Mouse (Mus musculus) liver, postnatal 0 days (tissue): ENCODE data around the gene Slc22a14. TPM values are rescaled to one million over a fixed set of nuclear protein-coding genes. Genes with fewer than 3 reads are reported as not detected.
A peak's percentile ranks its signal among the peaks of the same experiment; 100 is the strongest.

Experiments
- ATAC-seq: fragments of 200-750 bp; cut with Nextera tagmentation; 2 replicates; pipeline ENCODE4 v1.8.0; 2017; ENCODE audit warnings: mild to moderate bottlenecking, moderate library complexity
- DNase-seq: peaks from one replicate; pipeline ENCODE4 v3.0.0-alpha.2; 2016
- H3K27ac ChIP-seq: fragments of 300-500 bp; sonication (generic); 2 replicates; pipeline ENCODE4 v1.5.1; 2014; ENCODE audit warnings: antibody characterized with exemption, moderate library complexity, mild to moderate bottlenecking, low read depth
- H3K27me3 ChIP-seq: fragments of 300-500 bp; sonication (generic); 2 replicates; pipeline ENCODE4 v1.6.1; 2014; ENCODE audit warnings: low read length, control low read depth, mixed read lengths; ENCODE audit not compliant: insufficient read depth
- H3K36me3 ChIP-seq: fragments of 300-500 bp; sonication (generic); replicated peaks from 2 replicates; pipeline ENCODE4 v1.6.1; 2014; ENCODE audit warnings: mild to moderate bottlenecking, control low read depth, low read length, moderate library complexity, mixed read lengths; ENCODE audit not compliant: insufficient read depth
- H3K4me1 ChIP-seq: fragments of 300-500 bp; sonication (generic); 2 replicates; pipeline ENCODE4 v1.6.1; 2014; ENCODE audit warnings: antibody characterized with exemption, mild to moderate bottlenecking, control low read depth; ENCODE audit not compliant: insufficient read depth
- H3K4me2 ChIP-seq: fragments of 300-500 bp; sonication (generic); 2 replicates; pipeline ENCODE4 v1.6.1; 2014; ENCODE audit warnings: low read depth, mild to moderate bottlenecking, low read length, moderate library complexity, mixed read lengths
- H3K4me3 ChIP-seq: fragments of 300-500 bp; sonication (generic); 2 replicates; pipeline ENCODE4 v1.5.1; 2014; ENCODE audit warnings: low read depth, low read length
- H3K9ac ChIP-seq: fragments of 300-500 bp; sonication (generic); replicated peaks from 2 replicates; pipeline ENCODE4 v1.6.1; 2014; ENCODE audit warnings: mild to moderate bottlenecking, moderate library complexity
- H3K9me3 ChIP-seq: fragments of 300-500 bp; sonication (generic); 2 replicates; pipeline ENCODE4 v1.6.1; 2016; ENCODE audit warnings: mild to moderate bottlenecking, control low read depth, low read length, mixed read lengths
- CTCF ChIP-seq: sonication (generic); IDR thresholded peaks from 2 replicates; pipeline ENCODE4 v1.5.1; 2016; ENCODE audit warnings: antibody characterized with exemption, low read depth
- EP300 ChIP-seq: IDR thresholded peaks from 2 replicates; pipeline ENCODE4 v1.6.1; 2016; ENCODE audit warnings: antibody characterized with exemption, low read depth, mild to moderate bottlenecking
- WGBS: fragments of 180-500 bp; shearing (Covaris S2); extraction: QIAGEN DNeasy Blood & Tissue Kit; methylation state at CpG from one replicate; pipeline ENCODE4 v1.1.7; 2014; ENCODE audit not compliant: insufficient replicate concordance; 5-methylcytosine and 5-hydroxymethylcytosine counted together
- polyA plus RNA-seq: library from polyadenylated mRNA; unstranded; fragments of >200 nt; fragmentation: Nextera tagmentation; extraction: Ambion mirVana; gene quantifications from 2 replicates; pipeline ENCODE4 v1.2.1, GENCODE M21; 2015

Gene Slc22a14
- polyA plus RNA-seq, 1 experiment from 2014 or later = not detected

DNA sequence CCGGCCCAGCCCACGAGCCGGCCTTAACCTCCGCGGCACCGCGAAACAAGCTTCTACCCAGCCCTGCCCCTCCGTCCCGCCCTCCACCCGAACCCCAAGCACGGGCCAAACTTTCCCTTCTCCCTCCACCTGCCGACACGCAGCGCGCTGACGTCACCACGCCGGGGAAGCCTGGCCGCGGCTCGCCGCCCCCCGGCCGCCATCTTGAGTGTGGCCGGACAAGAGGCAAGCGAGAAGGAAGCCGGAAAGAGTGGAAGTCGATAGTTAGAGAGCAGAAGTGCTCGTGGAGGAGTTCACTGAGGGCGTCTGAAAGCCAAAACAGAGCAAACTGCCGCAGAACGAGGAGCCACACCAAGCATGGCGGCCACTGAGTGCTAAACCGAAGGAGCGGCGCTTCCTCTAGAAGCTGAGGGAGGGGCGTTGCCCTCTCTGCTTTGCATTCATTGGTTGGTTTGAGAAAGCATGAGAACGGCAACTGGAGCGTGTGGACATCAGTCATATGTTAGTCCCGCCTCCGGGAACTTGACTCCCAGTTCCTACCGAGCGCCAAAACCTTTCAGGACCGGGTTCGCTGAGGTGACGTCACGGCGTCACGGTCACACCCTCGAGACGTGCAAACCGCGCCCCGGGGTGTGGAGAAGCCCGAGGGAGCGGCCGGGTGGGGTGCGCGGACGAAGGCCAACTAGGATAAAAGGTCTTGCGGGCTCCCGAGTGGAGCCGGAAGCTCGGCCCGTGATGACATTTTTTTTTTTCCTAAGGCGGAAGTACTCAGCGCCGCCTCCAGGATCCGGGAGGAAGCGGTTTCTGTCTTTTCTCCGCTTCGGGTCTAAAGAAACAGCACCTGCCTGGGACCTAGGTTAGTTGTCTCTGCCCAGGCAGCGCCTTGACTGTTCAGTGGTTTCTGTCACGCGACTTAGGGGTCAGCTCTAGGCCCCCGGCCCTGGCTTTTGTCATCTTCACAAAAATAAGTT, 42.8 kb downstream of the Slc22a14 start, which contains the start of gene Oxsr1:
Gene Oxsr1 (minus strand): TSS at position 139 of the 971 bp plus-strand sequence.
- peak; percentile 67 for TF ChIP-seq CTCF
- peak; percentile 56 for TF ChIP-seq EP300
- peak; percentile 99 for DNase-seq
- Histone ChIP-seq H3K27ac (peak within 1 kb of the TSS; percentile 96), H3K9ac (peak within 1 kb of the TSS; percentile 84), H3K4me1 (peaks cover 13% of the 10 kb centered on the region), H3K9me3 (no peaks in the 10 kb centered on the region), H3K4me3 (peak within 1 kb of the TSS; percentile 82), H3K4me2 (peak within 1 kb of the TSS; percentile 97), H3K36me3 (peaks cover under 1% of the 10 kb centered on the region; the same call in 1 of the 2 replicates), H3K27me3 (no peaks in the 10 kb centered on the region)
- under 1% methylated on average over 74 of the region's 76 CpGs for whole genome bisulfite sequencing
- peak; percentile 94 for ATAC-seq

DNA sequence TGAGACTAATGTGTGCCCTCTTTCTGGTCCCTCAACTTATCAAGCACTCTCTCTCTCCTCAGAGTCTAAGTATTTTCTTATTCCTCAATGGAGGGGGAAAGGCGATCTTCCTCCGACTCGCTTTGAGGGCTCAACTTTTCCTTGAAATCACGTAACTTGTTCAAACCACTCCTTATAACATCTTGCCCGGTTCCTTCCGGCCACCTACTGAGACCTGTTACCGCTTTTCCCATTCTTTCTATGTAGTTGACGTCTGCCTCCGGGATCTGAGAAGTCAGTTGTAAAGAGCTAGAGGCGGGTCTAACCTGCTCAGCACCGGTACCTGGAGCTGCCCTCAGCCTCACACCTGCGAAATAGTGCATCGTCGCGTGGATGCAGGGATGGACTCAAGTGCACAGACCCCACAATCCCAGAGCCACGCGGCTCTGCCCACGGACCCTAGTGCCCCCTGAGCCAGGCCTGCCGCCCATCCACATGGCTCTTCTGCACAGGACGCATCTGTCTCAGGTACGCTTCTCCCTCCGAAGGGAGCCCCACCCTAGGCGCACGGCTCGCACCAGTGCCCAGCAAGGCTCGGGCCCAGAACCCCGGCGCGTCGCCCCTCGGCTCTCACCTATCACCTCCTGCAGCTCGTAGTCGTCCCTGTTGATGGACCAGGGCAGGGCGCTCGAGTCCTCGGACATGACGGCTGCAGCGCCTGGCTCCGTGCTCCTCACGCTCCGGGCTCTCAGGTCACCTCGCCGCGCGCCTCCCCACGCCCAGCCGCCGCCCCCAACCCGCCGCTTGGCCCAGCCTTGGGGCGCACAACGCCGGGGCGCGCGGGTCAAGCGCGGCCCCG, 43.7 kb downstream of the Slc22a14 start:
- DNase-seq (no peak), ATAC-seq (peak; percentile 1)
- peak overlapping the region; percentile 96 for H3K27ac ChIP-seq
- peak overlapping the region; percentile 84 for H3K9ac ChIP-seq
- peak overlapping the region; percentile 97 for H3K4me2 ChIP-seq
- no peaks in the 10 kb centered on the region for H3K27me3 ChIP-seq
- no peak for TF ChIP-seq CTCF
- no peak for TF ChIP-seq EP300
- no peaks in the 10 kb centered on the region for H3K9me3 ChIP-seq
- H3K36me3 ChIP-seq = peaks cover 2% of the 10 kb centered on the region; the same call in 1 of the 2 replicates
- H3K4me3 ChIP-seq = peak overlapping the region; percentile 82
- peaks cover 13% of the 10 kb centered on the region for H3K4me1 ChIP-seq
- 1% methylated on average over 48 of the region's 59 CpGs for WGBS

DNA sequence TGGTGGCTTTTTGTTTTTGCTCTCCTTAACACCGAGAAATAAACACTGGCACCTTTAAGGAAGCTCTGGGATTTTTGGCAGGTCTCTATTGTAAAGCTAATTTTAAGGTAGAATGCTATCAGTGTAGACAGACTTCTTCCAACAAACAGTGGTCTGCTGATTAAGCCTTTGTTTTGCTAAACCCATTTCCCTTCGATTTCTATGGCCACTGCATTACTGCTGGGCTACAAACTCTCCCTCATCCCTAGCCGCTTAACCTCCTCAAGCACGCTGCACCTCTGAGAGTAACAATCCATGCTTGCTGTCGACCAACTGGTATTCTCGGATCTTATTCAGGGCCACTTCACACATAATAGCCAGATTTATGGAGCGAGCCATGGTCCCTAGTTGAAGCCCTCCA, 44.4 kb downstream of the Slc22a14 start:
- TF ChIP-seq EP300 (no peak), CTCF (no peak)
- Histone ChIP-seq H3K36me3 (peaks cover 2% of the 10 kb centered on the region; the same call in 1 of the 2 replicates), H3K4me1 (peaks cover 13% of the 10 kb centered on the region), H3K27ac (no peak overlapping the region), H3K27me3 (no peaks in the 10 kb centered on the region), H3K4me3 (peak overlapping the region; percentile 82), H3K9me3 (no peaks in the 10 kb centered on the region), H3K4me2 (peak overlapping the region; percentile 97), H3K9ac (peak overlapping the region; percentile 84)
- 12% methylated on average over 7 of the region's 7 CpGs for WGBS
- DNase-seq = no peak
- no peak for ATAC-seq

DNA sequence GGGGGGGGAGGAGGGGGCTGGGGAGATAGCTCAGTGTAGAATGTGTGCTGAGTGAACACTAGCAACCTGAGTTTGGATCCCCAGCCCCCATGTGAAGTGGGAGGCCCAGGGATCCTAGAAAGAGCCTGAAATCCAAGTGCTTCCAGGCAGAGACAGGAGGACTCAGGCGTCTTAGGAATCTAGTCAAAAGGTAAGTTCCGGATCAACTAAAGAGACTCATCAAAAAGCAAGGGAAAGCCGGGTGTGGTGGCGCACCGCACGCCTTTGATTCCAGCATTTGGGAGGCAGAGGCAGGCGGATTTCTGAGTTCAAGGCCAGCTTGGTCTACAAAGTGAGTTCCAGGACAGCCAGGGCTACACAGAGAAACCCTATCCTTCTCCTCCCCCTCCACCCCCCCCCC, 44.9 kb downstream of the Slc22a14 start:
- peak overlapping the region; percentile 97; the same call in 1 of the 2 replicates for H3K4me2 ChIP-seq
- TF ChIP-seq CTCF = no peak
- no peak for TF ChIP-seq EP300
- peaks cover 2% of the 10 kb centered on the region; the same call in 1 of the 2 replicates for H3K36me3 ChIP-seq
- no peak for ATAC-seq
- peaks cover 13% of the 10 kb centered on the region for H3K4me1 ChIP-seq
- no peaks in the 10 kb centered on the region for H3K9me3 ChIP-seq
- no peak overlapping the region for H3K4me3 ChIP-seq
- WGBS = 88% methylated on average over 7 of the region's 7 CpGs
- DNase-seq = no peak
- no peak overlapping the region for H3K27ac ChIP-seq
- no peak overlapping the region for H3K9ac ChIP-seq
- H3K27me3 ChIP-seq = no peaks in the 10 kb centered on the region

DNA sequence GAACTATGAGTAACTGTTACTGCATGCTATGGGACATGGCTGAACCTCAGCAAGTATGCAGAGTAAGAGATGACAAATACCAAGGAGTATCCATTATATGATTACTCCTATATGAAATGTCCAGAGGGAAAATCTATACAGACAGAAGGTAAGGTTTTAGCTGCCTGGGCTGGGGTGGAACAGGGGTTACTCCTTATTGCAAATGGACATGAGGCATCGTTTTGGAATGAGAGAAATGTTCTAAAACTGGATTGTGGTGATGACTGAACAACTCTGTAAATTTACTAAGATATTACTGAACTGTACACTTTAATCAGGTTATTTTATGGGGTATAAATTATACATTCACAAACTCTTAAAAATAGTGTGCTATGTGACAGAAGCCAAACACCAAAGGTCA, 46.5 kb downstream of the Slc22a14 start:
- WGBS = 77% methylated on average over 1 of the region's 1 CpGs
- Histone ChIP-seq H3K4me2 (no peak overlapping the region), H3K9me3 (no peaks in the 10 kb centered on the region), H3K4me1 (peaks cover 11% of the 10 kb centered on the region), H3K36me3 (peaks cover 2% of the 10 kb centered on the region; the same call in 1 of the 2 replicates), H3K9ac (no peak overlapping the region), H3K27me3 (no peaks in the 10 kb centered on the region), H3K27ac (no peak overlapping the region), H3K4me3 (no peak overlapping the region)
- ATAC-seq (no peak), DNase-seq (no peak)
- TF ChIP-seq EP300 (no peak), CTCF (no peak)

DNA sequence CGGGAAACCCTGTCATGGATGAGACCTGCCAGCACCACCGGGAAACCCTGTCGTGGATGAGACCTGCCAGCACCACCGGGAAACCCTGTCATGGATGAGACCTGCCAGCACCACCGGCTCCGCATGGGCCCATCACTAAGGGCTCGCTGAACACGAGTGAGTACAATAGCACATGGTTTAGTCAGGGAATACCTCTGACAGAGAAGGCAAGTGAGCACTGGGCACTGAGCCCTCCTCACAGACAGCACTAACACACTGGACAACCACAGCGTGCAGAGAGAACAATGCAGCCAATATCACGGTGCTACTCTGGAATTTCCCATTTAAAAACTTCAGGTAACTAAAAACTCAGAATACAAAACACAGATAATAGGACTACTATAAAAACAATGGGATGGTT, 52.3 kb downstream of the Slc22a14 start:
- Histone ChIP-seq H3K4me2 (no peak overlapping the region), H3K27ac (no peak overlapping the region), H3K9ac (no peak overlapping the region), H3K27me3 (no peaks in the 10 kb centered on the region), H3K9me3 (no peaks in the 10 kb centered on the region), H3K36me3 (0 out of 2 replicates have a peak, but pooled peaks cover 2% of the 10 kb centered on the region), H3K4me1 (no peaks in the 10 kb centered on the region; the same call in 1 of the 2 replicates), H3K4me3 (no peak overlapping the region)
- 91% methylated on average over 10 of the region's 10 CpGs for WGBS
- ATAC-seq = no peak
- DNase-seq = no peak
- no peak for TF ChIP-seq CTCF
- TF ChIP-seq EP300 = no peak
